Mouse (Mus musculus) G1E (cell line): Measurements from ENCODE around the gene Scamp4.

Source experiments
- CTCF ChIP-seq: IDR thresholded peaks from 2 replicates; pipeline ENCODE4 v1.5.1; 2012; ENCODE audit warnings: low read depth, low read length, inconsistent platforms, mixed read lengths
- POLR2AphosphoS5 ChIP-seq: IDR thresholded peaks from 2 replicates; pipeline ENCODE4 v1.6.1; 2012; ENCODE audit warnings: low read depth, low read length, inconsistent platforms; ENCODE audit not compliant: insufficient replicate concordance

GRCm38 (mm10) chr10:80625764-80626163 is 23.1 kb downstream of the Scamp4 start:
- TF ChIP-seq CTCF = no peak
- no peak for TF ChIP-seq POLR2AphosphoS5
